Mouse (Mus musculus) gastrocnemius, adult 2 months (tissue): ENCODE results near the gene Zbtb25. TPM values are rescaled to one million over a fixed set of nuclear protein-coding genes. Genes with fewer than 3 reads are reported as not detected.

Source experiments
- DNase-seq: peaks from one replicate; pipeline ENCODE4 v3.0.0; 2022
- H3K27ac ChIP-seq: fragments of 200-600 bp; 2 replicates; pipeline ENCODE4 v1.8.1; 2022; ENCODE audit warnings: mild to moderate bottlenecking
- H3K4me3 ChIP-seq: fragments of 200-600 bp; 2 replicates; pipeline ENCODE4 v1.8.1; 2022; ENCODE audit warnings: mild to moderate bottlenecking, moderate library complexity
- CTCF ChIP-seq: fragments of 200-600 bp; IDR thresholded peaks from 2 replicates; pipeline ENCODE4 v1.8.1; 2022; ENCODE audit warnings: antibody characterized with exemption, mild to moderate bottlenecking, moderate library complexity
- intact Hi-C: fragments of 180-260 bp; cut with DNase I; formaldehyde crosslinking; loops from one replicate; pipeline ENCODE4 v1.15.1; 2025
- total RNA-seq, 2 experiments: library from RNA; stranded (reverse); gene quantifications; 2 replicates each; pipeline ENCODE4 v1.2.3; 2021

The Zbtb25 gene
- total RNA-seq, 2 experiments from 2014 or later = 6.5 to 7.2 TPM

DNA sequence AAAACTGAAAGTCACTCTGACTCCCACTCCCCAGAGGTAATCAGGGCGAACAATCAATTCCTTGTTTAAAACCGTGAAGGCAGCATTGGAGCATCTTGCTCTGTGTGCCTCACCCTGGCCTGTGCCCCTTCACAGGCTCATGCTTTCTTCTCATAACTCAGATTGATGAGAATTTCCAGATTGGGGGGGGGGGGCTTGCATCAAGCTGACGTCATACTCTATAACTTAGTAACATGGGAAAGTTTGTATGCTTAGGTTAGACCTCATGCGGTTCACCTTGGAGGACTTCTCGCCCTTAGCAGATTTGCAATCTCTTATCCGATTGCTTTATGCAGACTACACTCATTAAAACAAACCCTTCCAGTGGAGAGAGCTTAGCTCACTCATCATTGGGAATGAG, 4.6 kb upstream of the Zbtb25 start:
- Histone ChIP-seq H3K27ac (0 out of 2 replicates have a peak overlapping the region, but pooled peaks have one; percentile 3), H3K4me3 (no peak overlapping the region)
- TF ChIP-seq CTCF = no peak
- DNase-seq = no peak
- intact Hi-C loops = no loop called here

DNA sequence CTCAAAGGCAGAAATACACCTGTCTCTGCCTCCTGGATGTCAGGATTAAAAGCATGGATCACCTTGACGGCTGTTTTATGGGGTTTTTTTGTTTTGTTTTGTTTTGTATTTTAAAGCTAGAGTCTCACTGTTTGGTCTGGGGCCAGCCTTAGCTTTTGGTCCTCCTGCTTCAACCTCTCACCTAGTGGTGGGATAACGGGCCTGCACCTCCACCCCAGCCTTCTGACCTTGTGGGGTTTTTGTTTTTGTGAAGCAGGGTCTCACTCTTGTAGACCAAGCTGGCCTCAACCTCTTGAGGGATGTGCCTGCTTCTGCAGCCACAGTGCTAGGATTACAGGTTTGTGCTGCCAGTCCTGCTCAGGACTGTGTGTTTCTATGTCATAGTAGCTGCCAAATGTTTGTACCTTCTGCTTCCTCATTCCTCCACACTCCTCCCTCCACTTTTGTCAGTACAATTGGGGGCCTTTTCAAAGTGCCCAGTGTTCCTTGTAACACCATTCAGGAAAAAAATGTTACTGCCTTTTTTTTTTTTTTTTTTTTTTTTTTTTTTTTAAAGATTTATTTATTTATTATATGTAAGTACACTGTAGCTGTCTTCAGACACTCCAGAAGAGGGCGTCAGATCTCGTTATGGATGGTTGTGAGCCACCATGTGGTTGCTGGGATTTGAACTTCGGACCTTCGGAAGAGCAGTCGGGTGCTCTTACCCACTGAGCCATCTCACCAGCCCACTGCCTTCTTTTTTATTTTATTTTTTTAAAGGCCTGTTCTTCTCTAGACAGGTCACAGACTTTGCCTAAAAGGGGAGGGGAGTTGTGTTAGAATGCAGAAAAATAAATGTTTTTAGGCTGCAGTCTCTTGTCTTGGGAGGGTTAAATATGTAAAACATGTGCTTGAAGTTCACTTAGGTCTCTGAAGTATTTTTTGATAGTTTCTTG, 3.7 kb upstream of the Zbtb25 start:
- DNase-seq = no peak
- no peak; the same call in 1 of the 2 replicates for TF ChIP-seq CTCF
- intact Hi-C loops = no loop called here
- Histone ChIP-seq H3K27ac (peak overlapping the region; percentile 98; the same call in 1 of the 2 replicates), H3K4me3 (peak overlapping the region; percentile 100; the same call in 1 of the 2 replicates)

DNA sequence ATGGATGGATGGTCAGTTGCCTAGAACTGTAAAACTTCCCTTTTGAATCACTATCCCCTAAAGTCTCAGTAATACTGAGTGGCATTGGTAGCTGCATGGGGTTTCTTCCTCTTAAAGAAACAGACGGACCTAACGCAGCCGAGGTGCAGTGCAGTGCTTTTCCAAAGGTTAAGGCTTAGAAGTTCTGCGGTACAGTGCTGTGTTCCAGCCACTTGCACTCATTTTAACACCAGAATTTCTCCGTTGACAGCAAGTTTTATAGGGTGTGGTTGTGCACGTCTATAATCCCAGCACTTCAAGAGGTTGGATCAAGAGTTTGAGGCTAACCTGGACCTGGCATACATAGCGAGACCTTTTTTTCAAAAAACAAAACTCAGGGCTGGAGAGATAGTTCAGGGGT, 2.6 kb upstream of the Zbtb25 start:
- Histone ChIP-seq H3K27ac (peak overlapping the region; percentile 98), H3K4me3 (peak overlapping the region; percentile 100)
- intact Hi-C loops = no loop called here
- no peak for TF ChIP-seq CTCF
- DNase-seq = no peak

DNA sequence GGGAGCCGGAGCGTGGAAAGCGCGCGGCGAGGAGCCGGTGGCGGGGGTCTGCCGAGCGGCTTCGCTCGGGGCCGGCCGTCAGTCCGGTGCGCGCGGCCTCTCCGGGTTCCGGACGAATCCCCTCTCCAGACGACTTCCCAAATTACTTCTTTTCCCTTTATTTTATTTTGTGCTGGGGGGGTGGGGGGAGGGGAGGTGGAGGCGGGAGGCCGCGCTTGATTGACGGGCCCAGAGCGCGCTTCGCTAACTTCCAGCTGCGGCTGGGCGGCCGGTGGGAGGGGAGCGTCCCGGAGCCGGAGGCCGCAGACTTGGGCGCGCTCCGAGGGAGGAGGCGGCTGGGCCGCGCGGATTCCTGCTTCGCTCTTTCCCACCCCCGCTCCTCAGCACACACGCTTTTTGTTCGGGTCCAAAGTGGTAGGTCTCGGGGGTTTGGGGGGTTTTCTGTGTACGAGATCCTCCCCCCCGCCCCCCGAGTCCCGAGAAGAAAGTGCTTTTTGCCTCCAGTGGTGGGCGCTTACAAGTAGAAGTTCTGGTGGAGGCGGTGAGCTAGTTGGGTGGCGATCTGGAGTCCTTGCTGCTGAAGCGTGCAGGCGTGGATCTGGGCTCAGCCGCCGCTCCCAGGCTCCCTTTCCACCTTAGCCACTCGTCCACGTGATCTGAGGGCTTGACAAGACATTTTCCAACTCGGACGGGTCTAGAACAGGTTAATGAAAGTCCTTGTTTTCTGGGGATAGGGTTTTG, 1.6 kb upstream of the Zbtb25 start:
- intact Hi-C loops = no loop called here
- H3K4me3 ChIP-seq = peak overlapping the region; percentile 100
- TF ChIP-seq CTCF = no peak; the same call in 1 of the 2 replicates
- peak; percentile 92 for DNase-seq
- H3K27ac ChIP-seq = peak overlapping the region; percentile 98

DNA sequence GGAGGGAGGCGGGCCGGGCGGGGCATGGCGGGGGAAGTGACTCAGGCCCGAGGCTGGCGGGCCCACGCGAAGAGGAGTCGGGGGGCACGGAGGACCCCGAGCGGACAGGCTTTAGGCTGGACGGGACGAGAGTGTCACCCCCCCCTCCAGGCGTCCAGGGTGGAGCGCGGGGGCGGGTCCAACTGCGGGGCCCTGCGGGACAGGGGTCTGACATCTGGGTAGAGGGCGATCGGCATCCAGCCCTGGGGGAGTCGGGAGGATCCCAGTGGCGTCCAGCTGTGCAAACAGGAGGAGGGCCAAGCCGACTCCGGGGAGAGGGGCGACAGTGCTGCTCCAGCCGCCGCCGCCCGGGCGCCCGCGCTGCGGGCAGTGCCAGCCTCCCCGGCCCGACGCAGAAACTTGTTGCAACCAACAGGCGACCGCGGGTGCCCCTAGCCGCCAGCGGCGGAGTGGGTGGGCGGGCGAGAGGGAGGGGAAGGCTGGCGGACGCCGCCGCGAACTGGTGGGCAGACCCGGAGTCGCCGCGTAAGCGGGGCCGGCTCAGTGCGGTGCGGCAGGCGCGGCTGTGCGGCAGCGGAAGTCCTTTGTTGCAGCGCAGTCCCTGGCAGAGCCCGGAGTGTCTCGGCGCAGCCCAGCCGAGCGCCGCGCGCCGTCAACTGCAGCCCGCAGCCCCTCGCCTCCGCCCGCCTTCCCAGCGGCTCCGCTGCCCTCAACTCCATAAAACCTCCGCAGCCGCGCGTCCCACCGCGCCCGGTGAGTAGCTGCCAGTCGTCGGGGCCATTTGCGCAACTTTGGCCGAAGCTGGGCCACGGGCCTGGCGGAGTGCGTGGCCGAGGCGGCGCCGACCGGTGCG, 802 bp upstream of the Zbtb25 start, which contains the start of gene Zbtb1:
TSS of gene Zbtb1 (plus strand) at position 289 of the 853 bp plus-strand sequence.
- TF ChIP-seq CTCF = peak; percentile 15; the same call in 1 of the 2 replicates
- peak; percentile 89 for DNase-seq
- intact Hi-C loops = loop anchor here (1.0 kb wide), 1 partner anchor 34 kb away; the partner anchor contains the start of gene Hspa2

DNA sequence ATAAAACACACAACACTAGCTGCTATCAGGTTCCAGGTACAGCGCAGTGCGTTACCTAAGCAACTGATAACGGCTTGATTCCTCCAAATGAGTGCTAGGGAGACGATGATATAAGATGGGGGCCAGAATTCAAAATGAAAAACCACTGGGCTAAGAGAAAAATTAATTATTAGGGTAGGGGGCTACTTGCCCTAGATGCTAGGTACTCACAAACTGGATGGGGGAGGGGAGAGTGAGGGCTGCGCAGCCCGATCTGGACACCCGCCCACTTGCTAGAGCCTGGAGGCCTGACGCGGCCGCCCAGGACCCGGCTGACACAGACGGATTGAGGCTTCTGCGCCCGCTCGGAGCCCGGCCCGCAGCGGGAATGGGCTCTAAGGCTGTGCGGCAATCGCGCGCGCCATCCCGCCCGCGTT, 604 bp downstream of the Zbtb25 start:
- peak overlapping the region; percentile 98 for H3K27ac ChIP-seq
- DNase-seq = peak; percentile 75
- peak overlapping the region; percentile 100 for H3K4me3 ChIP-seq
- intact Hi-C loops = loop anchor here (1.0 kb wide), 1 partner anchor 36 kb away; the partner anchor contains the start of gene Hspa2
- no peak for TF ChIP-seq CTCF

More for the DNA sequence above, 802 bp upstream of the Zbtb25 start, which contains the start of gene Zbtb1:
- H3K27ac ChIP-seq = peak within 1 kb of the TSS; percentile 98
- H3K4me3 ChIP-seq = peak within 1 kb of the TSS; percentile 100

DNA sequence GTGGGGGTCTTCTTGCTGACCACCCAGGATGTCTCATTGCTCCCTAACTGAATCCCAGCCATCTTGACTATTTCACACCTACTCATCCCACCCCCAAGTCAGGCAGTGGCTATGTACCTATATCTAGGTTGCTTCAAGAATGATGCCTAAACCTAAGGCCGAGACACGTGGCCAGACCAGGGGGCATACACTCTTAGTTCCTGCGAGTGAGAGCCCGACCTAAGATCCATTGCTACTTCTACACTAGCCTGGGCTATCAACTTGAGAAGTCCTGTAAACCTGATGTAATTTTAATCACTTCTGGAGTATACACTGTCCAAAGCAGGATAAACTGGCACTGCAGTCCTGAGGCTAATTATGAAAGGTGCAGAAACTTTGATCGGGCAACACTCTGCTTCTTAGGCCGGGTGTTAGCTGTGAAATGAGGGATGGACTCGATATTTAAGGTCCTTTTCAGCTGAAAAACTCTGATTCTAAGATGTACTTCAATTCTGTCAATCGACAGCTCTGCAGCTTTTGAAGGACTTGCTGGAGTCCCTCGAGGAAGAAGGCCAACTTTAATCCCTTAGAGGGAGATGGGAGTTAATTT, 1.1 kb downstream of the Zbtb25 start:
- no peak for TF ChIP-seq CTCF
- DNase-seq = no peak
- H3K27ac ChIP-seq = peak overlapping the region; percentile 98
- intact Hi-C loops = no loop called here
- peak overlapping the region; percentile 100 for H3K4me3 ChIP-seq

DNA sequence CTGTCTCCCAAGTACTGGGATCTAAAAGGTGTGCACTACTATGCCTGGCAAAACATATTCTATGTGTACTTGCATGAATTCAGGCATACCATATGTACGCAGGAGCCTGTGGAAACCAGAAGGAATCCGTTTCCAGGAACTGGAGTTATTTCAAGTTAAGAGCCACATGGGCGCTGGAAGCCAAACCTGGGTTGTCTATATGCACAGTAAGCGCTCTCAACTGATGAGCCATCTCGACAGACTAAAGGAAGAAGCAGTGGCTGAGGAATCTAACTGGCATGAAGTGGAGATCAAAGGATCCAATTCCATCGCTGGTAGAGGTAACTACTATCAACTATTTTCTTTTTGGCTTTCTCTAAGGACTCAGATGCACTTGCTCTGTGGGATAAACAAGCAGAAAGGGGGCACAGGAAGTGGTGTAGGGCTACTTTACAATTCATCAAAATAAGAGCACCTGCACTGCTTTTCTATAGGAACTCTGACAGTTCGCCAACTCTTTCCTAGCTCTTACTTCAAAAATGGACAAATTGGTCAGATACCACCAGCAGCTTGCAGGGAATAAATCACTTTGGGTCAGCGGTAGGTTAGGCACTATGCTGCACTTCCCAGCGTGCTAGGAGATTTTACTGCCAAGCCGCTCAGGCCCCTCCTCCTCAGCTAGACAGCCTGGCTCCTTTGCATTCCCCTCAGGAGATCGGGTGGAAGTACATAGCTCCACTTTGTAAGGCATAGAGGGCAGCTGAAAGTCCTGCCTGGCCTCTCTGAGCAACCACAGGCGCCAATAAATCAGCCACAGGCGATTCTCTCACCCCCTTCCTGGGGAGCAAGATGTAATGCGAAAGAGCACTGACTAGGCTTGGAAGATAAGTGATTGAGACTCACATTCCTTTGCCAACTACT, 2.1 kb downstream of the Zbtb25 start:
- intact Hi-C loops = loop anchor here (2.0 kb wide), 1 partner anchor 65 kb away; no protein-coding TSS in a partner anchor
- H3K27ac ChIP-seq = peak overlapping the region; percentile 98
- DNase-seq = peak; percentile 57

DNA sequence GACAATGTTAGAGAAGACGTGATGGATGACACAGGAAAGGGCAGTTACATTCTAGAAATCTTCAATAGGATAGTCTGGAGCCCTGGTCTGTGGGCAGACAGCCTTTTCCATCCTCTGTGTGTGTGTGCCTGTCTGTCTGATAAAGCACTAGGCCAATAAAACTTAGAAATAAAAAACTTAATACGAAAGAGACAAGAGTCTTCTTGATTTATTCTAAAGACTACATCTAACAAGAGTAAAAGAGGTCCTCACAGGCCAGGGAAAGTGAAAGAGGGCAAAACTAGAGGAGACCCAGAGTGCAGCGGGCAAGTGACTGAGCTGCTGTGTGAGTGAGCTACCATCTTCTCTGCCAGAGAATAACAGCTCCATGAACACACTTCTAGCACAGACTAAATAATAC, 3.1 kb downstream of the Zbtb25 start:
- intact Hi-C loops = loop anchor here (2.0 kb wide), 1 partner anchor 67 kb away; no protein-coding TSS in a partner anchor
- TF ChIP-seq CTCF = no peak
- Histone ChIP-seq H3K4me3 (no peak overlapping the region), H3K27ac (no peak overlapping the region; the same call in 1 of the 2 replicates)
- DNase-seq = no peak

More for the DNA sequence above, 2.1 kb downstream of the Zbtb25 start:
- H3K4me3 ChIP-seq = peak overlapping the region; percentile 100
- no peak for TF ChIP-seq CTCF

DNA sequence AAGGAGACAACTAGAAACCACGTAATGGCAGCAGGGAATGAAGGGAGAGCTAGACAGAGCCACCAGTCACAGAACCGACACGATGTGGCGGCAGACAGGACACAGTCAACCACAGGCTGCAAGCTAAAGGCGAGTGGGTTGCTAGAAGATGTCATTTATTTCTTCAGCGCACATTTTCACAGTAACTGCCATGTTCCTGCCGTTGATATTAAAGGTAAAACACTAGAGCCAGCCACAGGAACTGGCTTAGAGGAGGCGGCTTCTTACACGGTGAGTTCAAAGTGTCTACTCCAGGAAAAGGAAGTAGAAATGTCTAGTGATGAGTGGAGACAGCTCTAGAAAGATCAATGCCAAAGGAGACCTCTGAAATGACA, 7.1 kb downstream of the Zbtb25 start:
- no peak overlapping the region for H3K4me3 ChIP-seq
- DNase-seq = no peak
- 0 out of 2 replicates have a peak overlapping the region, but pooled peaks have one; percentile 2 for H3K27ac ChIP-seq
- intact Hi-C loops = no loop called here
- TF ChIP-seq CTCF = no peak
